Mouse (Mus musculus) E14TG2a.4 (cell line): ENCODE measurements around the gene Angel1.

Experiments
- H3K27me3 ChIP-seq: 2 replicates; pipeline ENCODE4 v1.6.1; 2014; ENCODE audit warnings: low read length, control low read depth; ENCODE audit not compliant: insufficient read depth
- H3K36me3 ChIP-seq: 2 replicates; pipeline ENCODE4 v1.6.1; 2014; ENCODE audit warnings: low read length, control low read depth; ENCODE audit not compliant: insufficient read depth
- H3K4me1 ChIP-seq: replicated peaks from 2 replicates; pipeline ENCODE4 v1.6.1; 2014; ENCODE audit warnings: low read depth, low read length, control low read depth
- H3K4me3 ChIP-seq: replicated peaks from 2 replicates; pipeline ENCODE4 v1.5.1; 2014; ENCODE audit warnings: mild to moderate bottlenecking, low read length
- H3K9me3 ChIP-seq: 2 replicates; pipeline ENCODE4 v1.6.1; 2014; ENCODE audit warnings: low read length, control low read depth
- CTCF ChIP-seq: conservative IDR thresholded peaks from 2 replicates; pipeline ENCODE4 v1.5.1; 2014; ENCODE audit warnings: low read length
- NANOG ChIP-seq: IDR thresholded peaks from 2 replicates; pipeline ENCODE4 v1.6.1; 2014; ENCODE audit warnings: borderline replicate concordance, low read length, mixed read lengths
- POU5F1 ChIP-seq: IDR thresholded peaks from 2 replicates; pipeline ENCODE4 v1.6.1; 2014; ENCODE audit warnings: low read length, borderline replicate concordance

Angel1 gene

DNA sequence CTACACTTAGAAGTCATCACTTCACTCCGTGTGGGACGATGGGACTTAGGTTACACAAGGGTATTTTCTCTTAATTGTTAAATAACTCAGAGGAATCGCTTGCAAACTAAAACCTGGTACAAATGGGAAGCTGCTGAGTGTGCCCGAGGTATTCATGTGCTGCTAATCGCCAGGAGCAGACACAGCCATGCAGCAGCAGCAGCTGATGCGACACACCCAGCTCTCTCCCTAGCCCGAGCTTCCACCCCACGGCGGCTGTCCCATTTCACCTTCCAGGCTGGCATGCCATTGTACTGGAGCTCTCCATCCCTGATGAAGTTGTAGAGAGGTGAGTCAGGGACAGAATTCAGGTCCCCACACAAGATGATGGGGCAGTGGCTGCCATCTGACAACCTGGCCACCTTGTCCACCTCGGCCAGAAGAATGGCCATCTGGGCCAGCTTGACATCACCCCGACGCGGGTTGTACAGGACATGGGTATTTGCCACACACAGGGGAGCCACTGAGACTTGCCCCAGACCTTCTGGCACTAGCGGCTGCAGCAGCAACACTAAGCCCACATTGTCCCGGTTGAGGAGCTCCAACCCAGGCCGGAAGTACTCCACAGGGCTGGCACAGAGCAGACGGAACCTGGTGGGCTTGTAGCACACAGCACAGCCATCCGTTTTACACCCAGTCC is 6.2 kb downstream of the Angel1 start:
- Histone ChIP-seq H3K4me3 (no peak overlapping the region), H3K36me3 (peaks cover 74% of the 10 kb centered on the region), H3K4me1 (peaks cover 20% of the 10 kb centered on the region), H3K9me3 (no peaks in the 10 kb centered on the region), H3K27me3 (no peaks in the 10 kb centered on the region)
- TF ChIP-seq POU5F1, result no peak
- no peak for TF ChIP-seq CTCF
- TF ChIP-seq NANOG, result no peak

DNA sequence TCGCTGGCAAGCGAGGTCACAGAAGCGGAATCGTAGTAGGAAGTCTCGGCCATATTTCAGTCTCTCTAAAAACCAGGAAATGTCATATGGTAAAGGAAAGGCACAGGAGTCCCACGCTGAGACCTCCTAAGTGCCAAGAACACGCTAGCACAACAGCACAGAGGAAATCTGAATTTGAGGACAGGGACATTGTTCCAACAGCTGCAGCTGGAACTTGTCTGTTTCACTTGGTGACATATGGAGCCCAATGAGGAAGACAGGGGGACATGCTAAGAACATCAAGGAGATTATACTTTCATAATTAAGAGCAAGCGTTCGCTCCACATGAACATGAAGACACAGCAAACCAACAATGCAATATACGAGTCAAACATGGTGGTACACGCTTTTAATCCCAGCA is 9.3 kb downstream of the Angel1 start:
- Histone ChIP-seq H3K4me1 (peaks cover 9% of the 10 kb centered on the region; the same call in 1 of the 2 replicates), H3K9me3 (no peaks in the 10 kb centered on the region), H3K36me3 (peaks cover 85% of the 10 kb centered on the region), H3K27me3 (no peaks in the 10 kb centered on the region), H3K4me3 (no peak overlapping the region)
- TF ChIP-seq CTCF (no peak), NANOG (no peak), POU5F1 (no peak)

DNA sequence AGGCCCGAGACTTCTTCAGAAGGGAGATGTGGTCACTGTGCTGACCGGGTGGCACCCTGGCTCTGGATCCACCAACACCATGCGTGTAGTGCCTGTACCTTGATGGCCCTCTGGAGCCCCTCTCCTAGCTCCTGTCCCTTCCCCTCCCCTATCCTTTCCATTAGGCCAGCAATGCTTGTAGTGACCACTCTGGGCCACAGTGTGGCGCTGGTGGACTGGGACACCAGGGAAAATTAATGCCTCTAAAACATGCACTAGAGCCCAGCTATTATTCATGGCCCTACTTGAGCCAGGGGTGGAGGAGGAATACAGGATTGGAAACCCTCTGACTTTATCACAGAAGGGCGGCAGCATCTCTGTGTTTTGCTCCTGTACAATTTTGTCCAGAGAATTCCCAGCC is 10.9 kb downstream of the Angel1 start:
- peaks cover 8% of the 10 kb centered on the region; the same call in 1 of the 2 replicates for H3K4me1 ChIP-seq
- peaks cover 84% of the 10 kb centered on the region for H3K36me3 ChIP-seq
- H3K9me3 ChIP-seq, result no peaks in the 10 kb centered on the region
- no peak for TF ChIP-seq POU5F1
- peak; percentile 95 for TF ChIP-seq CTCF
- H3K27me3 ChIP-seq, result no peaks in the 10 kb centered on the region
- no peak overlapping the region for H3K4me3 ChIP-seq

DNA sequence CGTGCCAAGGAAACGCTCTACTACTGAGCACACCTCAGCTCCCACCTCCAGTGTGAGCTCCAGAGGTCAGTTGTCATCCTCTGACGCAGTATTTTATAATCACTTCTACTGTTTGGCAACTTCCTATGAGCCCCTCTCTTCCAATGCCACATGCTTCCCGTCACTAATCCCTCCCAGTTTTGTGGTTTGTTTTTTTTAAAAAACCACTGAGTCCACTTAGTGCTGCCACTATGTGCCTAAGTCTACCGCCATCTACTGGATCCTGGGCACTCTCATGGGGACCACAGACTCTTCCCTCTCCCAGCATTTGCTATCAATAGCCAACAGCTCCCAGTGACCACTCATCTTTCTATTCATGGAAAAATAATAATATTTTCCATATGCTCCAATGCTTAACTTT is 12.2 kb downstream of the Angel1 start:
- Histone ChIP-seq H3K4me3 (no peak overlapping the region), H3K27me3 (no peaks in the 10 kb centered on the region), H3K4me1 (peaks cover 4% of the 10 kb centered on the region; the same call in 1 of the 2 replicates), H3K36me3 (peaks cover 79% of the 10 kb centered on the region), H3K9me3 (no peaks in the 10 kb centered on the region)
- TF ChIP-seq NANOG (no peak), CTCF (no peak), POU5F1 (no peak)

DNA sequence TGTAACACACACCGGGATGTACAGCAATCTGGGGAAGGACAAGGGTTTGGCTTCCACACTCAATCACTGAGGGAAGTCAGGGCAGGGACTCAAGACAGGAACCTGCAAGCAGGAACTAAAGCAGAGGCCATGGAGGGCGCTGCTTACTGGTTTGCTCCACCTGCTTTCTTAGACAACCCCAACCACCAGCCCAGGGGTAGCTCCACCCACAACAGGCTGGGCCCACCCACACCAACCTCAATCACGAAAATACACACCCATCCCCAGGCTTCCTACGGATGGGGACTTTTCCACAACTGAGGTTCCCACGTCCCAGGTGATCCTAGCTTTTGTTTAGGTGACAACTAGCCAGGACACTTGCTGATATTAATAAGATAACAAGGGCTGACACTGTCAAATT is 20.4 kb downstream of the Angel1 start:
- TF ChIP-seq NANOG (no peak), CTCF (no peak)
- peaks cover 52% of the 10 kb centered on the region for H3K36me3 ChIP-seq
- no peak overlapping the region for H3K4me3 ChIP-seq
- H3K27me3 ChIP-seq, result no peaks in the 10 kb centered on the region
- H3K9me3 ChIP-seq, result no peaks in the 10 kb centered on the region
- H3K4me1 ChIP-seq, result peaks cover 8% of the 10 kb centered on the region

DNA sequence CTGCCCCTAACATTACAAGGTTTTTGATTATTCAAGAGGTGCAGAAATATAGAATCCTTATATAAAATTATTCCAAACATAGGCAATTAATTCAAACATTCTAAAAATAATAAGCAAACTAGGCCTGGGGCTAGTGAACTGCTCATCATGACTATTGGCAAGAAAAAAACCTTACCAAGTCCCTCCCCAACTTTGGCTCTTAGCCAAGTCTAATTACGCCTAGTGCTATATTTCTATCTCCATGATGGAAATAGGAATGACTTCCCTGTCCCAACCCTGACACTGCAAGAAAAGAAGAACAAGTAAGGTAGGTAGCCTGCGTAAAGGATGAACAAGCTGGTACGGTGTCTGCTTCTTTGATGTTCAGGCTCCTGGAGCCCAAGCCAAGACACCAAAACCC is 23.6 kb downstream of the Angel1 start:
- Histone ChIP-seq H3K9me3 (peaks cover 4% of the 10 kb centered on the region; the same call in 1 of the 2 replicates), H3K27me3 (no peaks in the 10 kb centered on the region), H3K4me3 (no peak overlapping the region), H3K36me3 (peaks cover 48% of the 10 kb centered on the region), H3K4me1 (peaks cover 23% of the 10 kb centered on the region)
- TF ChIP-seq CTCF, result no peak
- TF ChIP-seq POU5F1, result no peak
- TF ChIP-seq NANOG, result no peak

DNA sequence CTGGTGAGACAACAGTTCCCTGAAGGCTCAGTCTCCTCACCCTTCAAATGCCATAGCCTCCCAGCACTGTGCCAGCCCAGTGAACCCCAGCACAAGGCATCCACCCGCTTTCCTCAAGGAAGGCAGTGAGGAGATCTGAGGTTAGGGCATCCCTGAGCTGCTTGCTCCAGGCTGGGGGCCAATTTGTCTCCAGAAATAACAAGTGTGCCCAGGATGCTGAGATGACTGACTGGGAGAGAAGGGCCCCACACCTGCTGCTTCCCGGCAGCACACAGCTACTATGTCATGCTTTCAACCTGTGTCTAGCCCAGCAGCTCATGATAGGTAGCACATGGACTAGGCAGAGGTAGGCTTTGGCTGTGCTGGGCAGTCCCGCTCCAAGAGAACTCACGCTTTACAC is 24.8 kb downstream of the Angel1 start:
- Histone ChIP-seq H3K27me3 (no peaks in the 10 kb centered on the region), H3K4me1 (peaks cover 23% of the 10 kb centered on the region), H3K4me3 (no peak overlapping the region), H3K36me3 (peaks cover 48% of the 10 kb centered on the region), H3K9me3 (peaks cover 10% of the 10 kb centered on the region)
- TF ChIP-seq POU5F1 (no peak), CTCF (no peak), NANOG (no peak)

DNA sequence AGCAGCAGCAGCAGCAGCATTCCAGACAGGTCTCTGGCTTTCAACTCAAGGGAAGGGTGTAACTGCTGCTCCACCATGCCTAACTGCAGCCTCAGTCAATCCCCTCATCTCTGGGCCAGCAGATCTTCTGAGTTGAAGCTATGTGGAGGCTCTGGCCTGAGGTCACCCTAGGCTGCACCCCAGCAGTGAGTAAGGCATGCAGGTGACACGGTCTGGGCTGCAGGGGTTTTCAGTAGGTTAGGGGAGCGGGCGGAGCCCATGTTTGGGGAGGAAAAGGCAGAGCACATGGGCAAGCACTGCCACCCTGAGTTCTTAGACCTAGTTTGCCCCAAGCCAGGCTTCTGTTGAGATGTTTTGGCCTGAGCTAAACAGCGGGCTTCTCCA is 25.3 kb downstream of the Angel1 start:
- Histone ChIP-seq H3K4me3 (no peak overlapping the region), H3K36me3 (peaks cover 48% of the 10 kb centered on the region), H3K27me3 (no peaks in the 10 kb centered on the region), H3K9me3 (peaks cover 10% of the 10 kb centered on the region), H3K4me1 (peaks cover 23% of the 10 kb centered on the region)
- TF ChIP-seq POU5F1 (no peak), CTCF (no peak), NANOG (no peak)
